Mouse (Mus musculus): Measurements from ENCODE around the gene Dnm3. TPM values are rescaled to one million over a fixed set of nuclear protein-coding genes. Genes with fewer than 3 reads are reported as not detected.

Gene Dnm3
- 1.9 and 2.1 TPM in 2 replicates for polyA plus RNA-seq (2015; fragmentation: Nextera tagmentation; extraction: Ambion mirVana)

GRCm38 (mm10) chr1:162477246-162478209 is at the start of gene Dnm3:
Gene Dnm3, minus strand, starts transcription at chr1:162478034.

GRCm38 (mm10) chr1:161979536-161979935 is 498.3 kb downstream of the Dnm3 start, which contains the start of gene 4930558K02Rik:
Gene 4930558K02Rik, minus strand, starts transcription at chr1:161979636.

GRCm38 (mm10) chr1:161968589-161969407 is 509.0 kb downstream of the Dnm3 start, which contains the start of gene Pigc:
Gene Pigc, plus strand, starts transcription at chr1:161969186.

MicroRNAs within 50 kb of the gene (microRNA counts, 519-probe panel; counts per million panel counts)
- microRNA mmu-miR-199a-3p: 10,134 counts per million, percentile 97 among the panel's probes with 10 or more counts
- microRNA mmu-miR-199a-5p: 9,943 counts per million, percentile 94 among the panel's probes with 10 or more counts
- microRNA mmu-miR-214: 5,501 counts per million, percentile 42 among the panel's probes with 10 or more counts

Other genes starting within 250 kb of the Dnm3 start
- 13.4 and 14.1 TPM in 2 replicates for gene Mettl13, start 70.5 kb upstream of the Dnm3 start, polyA plus RNA-seq (2015; fragmentation: Nextera tagmentation; extraction: Ambion mirVana)
- gene Vamp4, start 92.5 kb upstream of the Dnm3 start, polyA plus RNA-seq (2015; fragmentation: Nextera tagmentation; extraction: Ambion mirVana): 25.4 and 30.7 TPM in 2 replicates
- not detected in 2 replicates for gene Myoc, start 161.1 kb upstream of the Dnm3 start, polyA plus RNA-seq (2015; fragmentation: Nextera tagmentation; extraction: Ambion mirVana)
- gene Myocos, start 180.2 kb upstream of the Dnm3 start, polyA plus RNA-seq (2015; fragmentation: Nextera tagmentation; extraction: Ambion mirVana): not detected in 2 replicates

Measured in spleen, postnatal 0 days (tissue).